Mouse (Mus musculus) erythroblast, embryonic 14.5 days (primary cell): Measurements from ENCODE around the gene Batf3. TPM values are rescaled to one million over a fixed set of nuclear protein-coding genes. Genes with fewer than 3 reads are reported as not detected.

Experiments
- H3K27me3 ChIP-seq: 2 replicates; pipeline ENCODE4 v1.6.1; 2012; ENCODE audit warnings: inconsistent platforms; ENCODE audit not compliant: control insufficient read depth
- H3K36me3 ChIP-seq: 2 replicates; pipeline ENCODE4 v1.6.1; 2012; ENCODE audit warnings: mild to moderate bottlenecking, inconsistent platforms; ENCODE audit not compliant: control insufficient read depth
- H3K4me1 ChIP-seq: 2 replicates; pipeline ENCODE4 v1.6.1; 2012; ENCODE audit warnings: inconsistent platforms; ENCODE audit not compliant: control insufficient read depth
- H3K4me3 ChIP-seq: replicated peaks from 2 replicates; pipeline ENCODE3; 2012; ENCODE audit warnings: moderate library complexity, mild to moderate bottlenecking, inconsistent platforms
- H3K9me3 ChIP-seq: 2 replicates; pipeline ENCODE4 v1.6.1; 2012; ENCODE audit warnings: low read length, inconsistent platforms, mixed read lengths; ENCODE audit not compliant: control insufficient read depth
- GATA1 ChIP-seq: IDR thresholded peaks from 2 replicates; pipeline ENCODE4 v1.6.1; 2012; ENCODE audit warnings: low read length, inconsistent platforms, mixed read lengths
- TAL1 ChIP-seq: IDR thresholded peaks from 3 replicates; pipeline ENCODE4 v1.6.1; 2012; ENCODE audit warnings: low read length, inconsistent platforms, mixed read lengths
- polyA plus RNA-seq: library from polyadenylated mRNA; stranded (reverse); fragments of >175 nt; gene quantifications from 2 replicates; pipeline ENCODE4 v1.2.3, GENCODE M21; 2012

Gene Batf3
- polyA plus RNA-seq, 1 experiment, result 0.14 TPM

DNA sequence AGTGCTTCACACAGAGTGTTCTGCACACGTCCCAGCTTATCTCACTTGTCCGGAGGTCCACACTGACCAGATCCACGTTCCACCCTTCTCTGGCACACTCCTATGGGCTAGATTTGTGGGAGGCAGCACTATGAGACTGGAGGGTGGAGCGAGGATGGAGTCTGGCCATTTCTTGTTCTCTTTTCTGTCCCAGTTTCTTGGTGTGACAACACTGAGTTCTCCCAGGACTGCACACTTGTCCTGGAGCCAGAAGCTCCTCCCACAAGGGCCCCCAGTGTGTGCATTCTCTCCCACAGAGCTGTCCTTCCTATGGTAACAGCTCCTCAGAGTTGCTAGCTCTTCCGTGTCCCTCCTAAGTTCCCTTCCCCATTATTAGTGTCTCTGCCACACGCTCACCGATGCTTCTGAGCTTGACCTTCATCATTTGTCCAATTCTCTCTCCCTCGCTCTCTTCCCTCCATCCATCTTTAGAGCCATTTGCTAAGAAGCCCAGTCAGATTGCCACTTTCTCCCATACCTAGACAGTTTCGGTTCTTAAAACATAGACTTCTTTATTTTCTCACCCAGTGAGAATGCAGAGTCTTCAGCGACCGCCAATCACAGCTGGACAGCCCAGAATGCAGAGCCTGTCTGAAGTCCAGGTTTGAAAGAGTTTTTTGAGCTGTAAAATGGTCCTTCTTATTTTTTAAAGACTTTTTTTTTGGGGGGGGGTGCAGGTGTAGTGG, 18.0 kb downstream of the Batf3 start:
- Histone ChIP-seq H3K27me3 (no peaks in the 10 kb centered on the region), H3K9me3 (no peaks in the 10 kb centered on the region), H3K4me1 (no peaks in the 10 kb centered on the region), H3K4me3 (no peak overlapping the region), H3K36me3 (no peaks in the 10 kb centered on the region)
- TF ChIP-seq GATA1 (no peak), TAL1 (no peak)

DNA sequence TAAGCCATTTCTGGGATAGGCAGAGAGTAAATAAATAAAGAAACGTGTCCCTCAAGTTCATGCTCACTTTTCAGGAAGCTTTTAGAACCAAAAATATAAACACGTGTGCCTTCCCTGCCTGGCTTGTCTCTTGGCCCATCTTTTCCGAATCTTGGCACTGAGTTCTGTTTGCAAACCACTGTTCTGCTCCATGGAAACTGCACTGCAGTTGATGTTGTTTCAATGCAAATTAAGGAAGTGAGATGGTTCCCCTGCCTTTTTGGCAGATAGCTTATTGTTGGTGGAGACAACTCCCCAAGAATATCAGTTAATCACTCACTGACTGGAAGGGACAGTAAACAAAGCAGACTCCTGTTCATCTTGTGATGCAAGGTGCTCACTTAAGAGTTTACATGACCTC, 25.1 kb downstream of the Batf3 start:
- TF ChIP-seq GATA1, result no peak
- no peak for TF ChIP-seq TAL1
- Histone ChIP-seq H3K4me3 (no peak overlapping the region), H3K9me3 (no peaks in the 10 kb centered on the region), H3K27me3 (peaks cover 14% of the 10 kb centered on the region), H3K4me1 (no peaks in the 10 kb centered on the region), H3K36me3 (no peaks in the 10 kb centered on the region)

DNA sequence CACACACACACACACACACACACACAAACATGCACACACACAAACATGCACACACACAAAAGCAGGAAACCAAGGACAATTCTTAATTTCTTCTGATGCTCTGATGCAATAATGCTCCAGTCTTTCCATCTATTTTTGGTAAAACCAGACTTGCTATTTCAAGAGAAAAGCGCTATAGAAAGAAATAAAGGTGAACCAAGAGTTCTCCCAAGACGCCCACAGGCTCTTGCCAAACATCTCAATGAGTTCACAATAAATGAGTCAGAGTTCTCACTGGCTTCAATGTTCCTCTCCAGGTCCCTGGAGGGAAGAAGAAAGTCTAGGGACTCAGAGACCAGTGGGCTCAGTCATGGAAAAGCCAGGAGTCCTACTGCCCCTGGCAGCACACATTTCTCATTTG, 26.0 kb downstream of the Batf3 start:
- no peaks in the 10 kb centered on the region for H3K4me1 ChIP-seq
- H3K4me3 ChIP-seq, result no peak overlapping the region
- H3K9me3 ChIP-seq, result no peaks in the 10 kb centered on the region
- no peaks in the 10 kb centered on the region for H3K36me3 ChIP-seq
- TF ChIP-seq TAL1 (no peak), GATA1 (no peak)
- H3K27me3 ChIP-seq, result peaks cover 14% of the 10 kb centered on the region

DNA sequence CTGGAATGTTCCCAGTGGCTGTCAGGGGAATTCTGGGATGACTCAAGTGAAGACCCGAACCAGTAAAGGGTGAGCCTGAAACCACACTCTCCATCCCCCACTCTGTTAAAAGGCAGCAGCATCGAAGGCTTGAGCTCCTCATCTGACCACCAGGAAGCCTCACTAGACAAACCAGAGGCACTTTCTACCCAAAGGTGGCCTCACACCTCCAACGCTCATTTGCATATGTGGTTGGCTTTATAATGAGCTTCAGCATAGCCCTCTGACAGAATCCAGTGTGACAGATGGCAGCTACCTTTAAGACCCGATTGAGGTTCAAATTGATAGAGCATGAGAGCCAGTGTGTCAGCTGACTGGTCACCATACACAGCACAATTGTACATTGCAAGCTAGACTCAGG, 26.6 kb downstream of the Batf3 start:
- no peaks in the 10 kb centered on the region for H3K36me3 ChIP-seq
- H3K4me3 ChIP-seq, result no peak overlapping the region
- peaks cover 14% of the 10 kb centered on the region for H3K27me3 ChIP-seq
- no peak for TF ChIP-seq TAL1
- no peak for TF ChIP-seq GATA1
- H3K9me3 ChIP-seq, result peaks cover 1% of the 10 kb centered on the region
- H3K4me1 ChIP-seq, result no peaks in the 10 kb centered on the region

DNA sequence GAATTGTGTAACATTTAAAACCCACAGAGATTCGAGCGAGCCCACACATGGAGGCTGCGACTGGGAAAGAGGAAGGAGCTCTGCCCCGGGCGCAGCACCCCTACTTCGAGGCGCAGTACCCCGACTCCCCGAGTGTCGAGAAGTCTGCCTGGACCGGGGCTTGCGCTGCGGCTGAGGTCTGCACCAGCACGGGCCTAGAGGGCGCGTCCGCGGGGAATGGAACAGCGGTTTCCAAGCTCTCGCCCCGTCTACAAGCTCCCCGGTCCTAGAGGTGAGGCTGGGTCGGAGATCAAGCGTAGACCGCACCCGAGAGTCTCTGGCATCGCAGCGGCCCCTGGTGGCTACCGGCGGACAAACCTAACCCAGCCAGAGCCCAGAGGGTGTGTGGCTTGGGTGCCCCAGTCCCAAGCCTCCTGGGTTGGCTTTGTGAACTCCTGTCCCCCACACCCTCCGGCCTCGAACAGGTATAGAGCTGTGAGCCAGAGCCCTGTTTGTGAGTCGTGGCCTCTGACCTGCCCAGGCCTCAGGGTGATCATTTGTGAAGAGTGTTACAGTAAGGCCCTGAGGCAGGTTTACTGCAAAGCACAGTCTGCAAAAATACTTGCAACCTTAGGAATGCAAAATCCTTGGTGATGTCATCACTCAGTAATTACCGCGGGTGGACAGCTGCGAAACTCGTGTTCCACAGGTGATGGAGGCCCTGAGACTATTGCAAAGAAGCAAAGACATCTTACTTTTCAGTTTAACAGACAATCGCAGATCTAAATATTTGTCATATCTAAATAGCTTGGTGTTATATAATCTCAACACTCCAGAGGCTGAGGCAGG, 28.4 kb downstream of the Batf3 start:
- Histone ChIP-seq H3K27me3 (peaks cover 14% of the 10 kb centered on the region), H3K4me1 (no peaks in the 10 kb centered on the region), H3K36me3 (no peaks in the 10 kb centered on the region), H3K4me3 (no peak overlapping the region), H3K9me3 (peaks cover 7% of the 10 kb centered on the region)
- TF ChIP-seq GATA1 (no peak), TAL1 (no peak)

DNA sequence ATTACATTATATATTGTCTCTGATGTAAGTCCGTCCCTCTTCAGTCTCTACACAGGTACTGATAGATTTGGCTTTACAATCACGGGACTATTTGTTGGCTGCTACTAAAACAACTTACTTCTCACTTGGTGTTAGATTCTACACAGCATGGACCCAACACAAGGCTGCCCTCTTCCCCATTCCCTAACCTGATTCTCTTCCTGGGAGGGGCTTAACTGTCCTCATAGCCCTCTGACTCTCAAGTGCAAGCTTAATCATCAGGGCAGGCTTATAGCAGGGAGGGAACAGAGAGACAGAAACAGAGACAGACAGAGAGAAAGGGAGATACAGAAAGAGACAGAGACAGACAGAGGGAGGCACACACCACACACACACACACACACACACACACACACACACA, 34.0 kb downstream of the Batf3 start:
- no peak for TF ChIP-seq TAL1
- TF ChIP-seq GATA1, result no peak
- H3K9me3 ChIP-seq, result peaks cover 7% of the 10 kb centered on the region
- H3K27me3 ChIP-seq, result no peaks in the 10 kb centered on the region
- H3K4me3 ChIP-seq, result no peak overlapping the region
- peaks cover 6% of the 10 kb centered on the region for H3K4me1 ChIP-seq
- H3K36me3 ChIP-seq, result no peaks in the 10 kb centered on the region

DNA sequence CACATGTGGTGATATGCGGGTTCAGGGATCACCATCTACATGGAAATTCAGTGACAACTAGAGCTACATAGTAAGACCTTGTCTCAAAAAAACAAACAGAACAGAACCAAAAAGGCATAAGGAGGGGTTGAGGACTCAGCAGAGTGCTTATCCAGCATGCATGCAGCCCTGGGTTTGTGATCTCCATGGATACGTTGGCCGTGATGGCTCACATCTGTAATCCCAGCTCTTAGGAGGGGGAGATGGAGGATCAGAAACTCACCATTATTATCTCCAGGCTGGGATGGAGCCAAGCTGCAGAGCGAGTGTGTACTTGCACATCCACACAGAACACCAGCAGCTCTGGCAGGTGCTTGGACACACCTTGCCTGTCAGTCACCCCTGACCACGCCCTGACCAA, 34.6 kb downstream of the Batf3 start:
- Histone ChIP-seq H3K36me3 (no peaks in the 10 kb centered on the region), H3K27me3 (no peaks in the 10 kb centered on the region), H3K9me3 (peaks cover 7% of the 10 kb centered on the region), H3K4me3 (no peak overlapping the region), H3K4me1 (peaks cover 6% of the 10 kb centered on the region)
- TF ChIP-seq TAL1 (no peak), GATA1 (no peak)

DNA sequence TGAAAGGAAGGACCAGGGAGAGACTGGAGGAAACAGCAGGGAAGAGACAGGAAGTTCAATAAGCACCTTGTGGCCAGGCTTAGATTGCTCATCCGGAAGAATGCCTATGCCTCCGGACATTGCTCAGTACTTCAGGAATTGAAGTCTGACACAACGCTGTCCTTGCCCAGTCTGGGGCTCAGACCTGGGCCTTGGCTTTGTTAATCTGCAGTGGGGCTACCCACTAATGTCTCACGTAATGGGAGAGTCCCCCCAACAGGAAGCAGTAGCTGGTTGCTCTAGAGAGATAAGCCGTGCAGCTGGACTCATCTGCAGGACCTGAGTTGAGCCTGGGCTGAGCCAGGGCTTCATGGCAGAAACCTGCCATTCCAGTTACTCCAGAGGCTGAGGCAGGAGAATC, 35.3 kb downstream of the Batf3 start:
- Histone ChIP-seq H3K9me3 (peaks cover 7% of the 10 kb centered on the region), H3K36me3 (no peaks in the 10 kb centered on the region)

DNA sequence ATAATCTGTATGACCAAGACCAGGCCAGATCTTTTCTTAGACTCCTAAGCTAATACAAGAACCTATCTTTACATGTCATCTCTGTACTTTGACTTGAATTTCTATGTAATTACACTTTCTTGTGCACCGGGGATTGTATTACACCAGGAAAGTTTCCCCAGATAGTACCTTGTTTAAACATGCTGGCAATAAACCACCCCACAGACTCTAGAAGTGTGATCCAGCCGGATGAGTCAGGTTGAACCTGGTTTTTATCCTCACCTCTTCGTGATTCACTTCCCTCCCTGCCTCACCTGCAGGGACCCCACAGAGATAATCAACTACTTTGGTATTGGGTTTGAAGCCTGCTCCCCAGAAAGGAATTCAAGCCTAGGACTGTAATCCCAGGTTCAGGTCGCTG, 37.8 kb downstream of the Batf3 start:
- no peaks in the 10 kb centered on the region for H3K9me3 ChIP-seq
- H3K36me3 ChIP-seq, result no peaks in the 10 kb centered on the region
- no peaks in the 10 kb centered on the region for H3K27me3 ChIP-seq
- H3K4me1 ChIP-seq, result peaks cover 18% of the 10 kb centered on the region
- no peak for TF ChIP-seq TAL1
- TF ChIP-seq GATA1, result no peak
- no peak overlapping the region for H3K4me3 ChIP-seq

More for the DNA sequence above, 35.3 kb downstream of the Batf3 start:
- Histone ChIP-seq H3K4me3 (no peak overlapping the region), H3K27me3 (no peaks in the 10 kb centered on the region), H3K4me1 (peaks cover 6% of the 10 kb centered on the region)
- TF ChIP-seq TAL1 (no peak), GATA1 (no peak)
